ENCODE assay signal across 7 mouse cellular contexts in genomic region chr6:136793831-136794525, GRCm38 (mm10). TPM values are rescaled to one million over a fixed set of nuclear protein-coding genes. Genes with fewer than 3 reads are reported as not detected.
DNase-seq lines count a peak whose midpoint lies in the region; ATAC-seq and TF ChIP-seq lines count a peak whose summit lies in the region.

No protein-coding gene starts in this region.

- no peak overlapping the region for H3K4me3 ChIP-seq in CH12.LX (replicated peaks in 1 of 3; ENCODE audit: low read depth in 2 of 3, low read length in 2 of 3, poor library complexity in 1 of 3)
- peak overlapping the region; percentile 43 for H3K4me3 ChIP-seq in heart, postnatal 0 days (ENCODE audit: low read depth, low read length)
- peak overlapping the region; percentile 23 for H3K4me3 ChIP-seq in megakaryocyte, embryonic 14.5 days (replicated peaks)

- no peaks in the 10 kb centered on the region for H3K36me3 ChIP-seq in CH12.LX (replicated peaks in 1 of 2; ENCODE audit: control insufficient read depth in 1 of 2, insufficient read depth in 1 of 2, low read length in 1 of 2)
- no peaks in the 10 kb centered on the region for H3K36me3 ChIP-seq in heart, postnatal 0 days (replicated peaks; ENCODE audit: control insufficient read depth, insufficient read depth, low read length)
- no peaks in the 10 kb centered on the region for H3K36me3 ChIP-seq in megakaryocyte, embryonic 14.5 days (replicated peaks; ENCODE audit: low read length)

- no peak for TF ChIP-seq EP300 in CH12.LX (IDR thresholded peaks at IDR 0.05; ENCODE audit: low read length)
- no peak for TF ChIP-seq EP300 in heart, postnatal 0 days (IDR thresholded peaks at IDR 0.05; ENCODE audit: low read depth)

- peaks cover 0 to 9% of the 10 kb centered on the region in 2 experiments; a peak in 2 of 4 replicates for H3K4me1 ChIP-seq in CH12.LX (ENCODE audit: control insufficient read depth in 1 of 2, insufficient read depth in 2 of 2)
- H3K4me1 ChIP-seq in heart, postnatal 0 days (ENCODE audit: control insufficient read depth, insufficient read depth) = peaks cover 12% of the 10 kb centered on the region; the same call in 1 of the 2 replicates
- peaks cover 8% of the 10 kb centered on the region for H3K4me1 ChIP-seq in megakaryocyte, embryonic 14.5 days

- DNase-seq in CD4-positive, CD25-positive, alpha-beta regulatory T cell, adult 2 months (ENCODE audit: low read depth, low spot score) = peak; percentile 20
- DNase-seq in CH12.LX (ENCODE audit: extremely low read depth) = no peak
- DNase-seq in heart, postnatal 0 days (ENCODE audit: low spot score) = no peak
- no peak for DNase-seq in c-Kit-positive CD71-positive TER-119-positive erythroid progenitor cells, embryonic 14.5 days (ENCODE audit: low spot score)
- DNase-seq in layer of hippocampus, adult 9-10 months (ENCODE audit: low spot score) = no peak
- DNase-seq in gastrocnemius, adult 8-10 months (ENCODE audit: low spot score in 2 of 2) = no peak

- no peak for TF ChIP-seq RAD21 in CH12.LX (IDR thresholded peaks at IDR 0.05; ENCODE audit: low read depth, low read length)

- H3K79me2 ChIP-seq in CH12.LX (replicated peaks; ENCODE audit: control insufficient read depth, extremely low read depth, insufficient read depth, poor library complexity, severe bottlenecking) = no peaks in the 10 kb centered on the region

- in situ Hi-C loops in CH12.LX (cut with MboI; ENCODE audit: low pct_ligation_motif_present, low pct_unique_long_range_greater_than_20kb, low sequenced_read_pairs) = no loop called here

- no peak for TF ChIP-seq CTCF in CH12.LX (conservative IDR thresholded peaks at IDR 0.05 in 1 of 2, IDR thresholded peaks at IDR 0.05 in 1 of 2; ENCODE audit: low read depth in 2 of 2, low read length in 2 of 2)
- TF ChIP-seq CTCF in heart, postnatal 0 days (IDR thresholded peaks at IDR 0.05; ENCODE audit: low read depth) = no peak

- ATAC-seq in heart, postnatal 0 days (ENCODE audit: insufficient read depth, low read depth) = peak; percentile 33

- TF ChIP-seq POLR2A in CH12.LX (IDR thresholded peaks at IDR 0.05; ENCODE audit: low read depth, low read length) = no peak

- H3K9me3 ChIP-seq in CH12.LX (replicated peaks; ENCODE audit: low read length) = no peaks in the 10 kb centered on the region
- H3K9me3 ChIP-seq in heart, postnatal 0 days (replicated peaks; ENCODE audit: control insufficient read depth, low read length) = no peaks in the 10 kb centered on the region
- H3K9me3 ChIP-seq in megakaryocyte, embryonic 14.5 days = no peaks in the 10 kb centered on the region

- under 1% methylated on average over 24 of the region's 24 CpGs for WGBS in heart, postnatal 0 days

- dilution Hi-C loops in CH12.LX (cut with MboI; ENCODE audit: extremely low pct_ligation_motif_present, extremely low pct_unique_long_range_greater_than_20kb, low sequenced_read_pairs) = no loop called here

- peak overlapping the region; percentile 48 for H3K4me2 ChIP-seq in CH12.LX (ENCODE audit: insufficient read depth, low read depth, poor library complexity, severe bottlenecking)
- H3K4me2 ChIP-seq in heart, postnatal 0 days (ENCODE audit: low read depth, low read length) = peak overlapping the region; percentile 78

- H3K9ac ChIP-seq in CH12.LX (ENCODE audit: insufficient read depth, low read depth) = no peak overlapping the region
- peak overlapping the region; percentile 46; the same call in 1 of the 2 replicates for H3K9ac ChIP-seq in heart, postnatal 0 days (replicated peaks; ENCODE audit: low read depth, low read length)

- no peaks in the 10 kb centered on the region for H3K27me3 ChIP-seq in CH12.LX (replicated peaks)
- no peaks in the 10 kb centered on the region for H3K27me3 ChIP-seq in heart, postnatal 0 days (ENCODE audit: control insufficient read depth, insufficient read depth, low read length)
- H3K27me3 ChIP-seq in megakaryocyte, embryonic 14.5 days (replicated peaks) = peaks cover 4% of the 10 kb centered on the region

- H3K27ac ChIP-seq in CH12.LX (ENCODE audit: insufficient read depth, low read depth) = no peak overlapping the region
- H3K27ac ChIP-seq in heart, postnatal 0 days (ENCODE audit: low read depth) = no peak overlapping the region

TF ChIP-seq in CH12.LX, 34 proteins besides CTCF, POLR2A, EP300 and RAD21:
- TF ChIP-seq POLR2AphosphoS2 (IDR thresholded peaks at IDR 0.05; ENCODE audit: low read depth, low read length) (no peak), BHLHE40 (IDR thresholded peaks at IDR 0.05; ENCODE audit: low read depth, low read length) (no peak), IRF4 (IDR thresholded peaks at IDR 0.05; ENCODE audit: low read depth, low read length) (no peak), CHD1 (IDR thresholded peaks at IDR 0.05; ENCODE audit: low read depth, low read length) (no peak), ETS1 (conservative IDR thresholded peaks at IDR 0.05; ENCODE audit: low read depth, low read length) (no peak)

RNA-seq across cellular contexts. Expression of gene Hist4h4, which starts 10.2 kb away (rescaled TPM):
- total RNA-seq in CH12.LX (2012; rRNA removed) (78.2 and 135 TPM in 2 replicates), CH12.LX (2014; rRNA removed) (2.7 and 3.6 TPM in 2 replicates)
- 0.16 TPM in 2 replicates for polyA plus RNA-seq in CH12.LX (2012; ENCODE audit: insufficient read length, low read depth)
- 88.7 and 119 TPM in 2 replicates for total RNA-seq in heart, postnatal 0 days (2014; rRNA removed; ENCODE audit: low replicate concordance)
- 0.34 and 0.37 TPM in 2 replicates for polyA plus RNA-seq in heart, postnatal 0 days (2015; fragmentation: Nextera tagmentation; extraction: Ambion mirVana)
- 3.5 and 6.7 TPM in 2 replicates for polyA plus RNA-seq in megakaryocyte, embryonic 14.5 days (2012; ENCODE audit: insufficient read depth, low replicate concordance)
- total RNA-seq in gastrocnemius, adult 8-10 months (2022) = 1 to 10 TPM; 4.0 to 6.0 (median 4.1) TPM

RNA-seq across cellular contexts. Expression of gene Gucy2c, which starts 12.4 kb away (rescaled TPM):
- total RNA-seq in CH12.LX (2012; rRNA removed) = 0.08 and 0.13 TPM in 2 replicates
- total RNA-seq in CH12.LX (2014; rRNA removed) = 0.08 TPM in 1 of 2 replicates, not detected in the other
- polyA plus RNA-seq in CH12.LX (2012; ENCODE audit: insufficient read length, low read depth) = 0.08 and 0.10 TPM in 2 replicates
- not detected in 2 replicates for total RNA-seq in heart, postnatal 0 days (2014; rRNA removed; ENCODE audit: low replicate concordance)
- polyA plus RNA-seq in heart, postnatal 0 days (2015; fragmentation: Nextera tagmentation; extraction: Ambion mirVana) = not detected in 2 replicates
- not detected in 2 replicates for polyA plus RNA-seq in megakaryocyte, embryonic 14.5 days (2012; ENCODE audit: insufficient read depth, low replicate concordance)
- total RNA-seq in gastrocnemius, adult 8-10 months (2022) = not detected

RNA-seq across cellular contexts. Expression of gene H2afj, which starts 14.1 kb away (rescaled TPM):
- total RNA-seq in CH12.LX (2012; rRNA removed) (196 and 217 TPM in 2 replicates), CH12.LX (2014; rRNA removed) (124 and 125 TPM in 2 replicates)
- 158 and 184 TPM in 2 replicates for polyA plus RNA-seq in CH12.LX (2012; ENCODE audit: insufficient read length, low read depth)
- 13.1 and 19.3 TPM in 2 replicates for total RNA-seq in heart, postnatal 0 days (2014; rRNA removed; ENCODE audit: low replicate concordance)
- polyA plus RNA-seq in heart, postnatal 0 days (2015; fragmentation: Nextera tagmentation; extraction: Ambion mirVana) = 88.8 and 88.9 TPM in 2 replicates
- 439 and 1,079 TPM in 2 replicates for polyA plus RNA-seq in megakaryocyte, embryonic 14.5 days (2012; ENCODE audit: insufficient read depth, low replicate concordance)
- total RNA-seq in gastrocnemius, adult 8-10 months (2022) = 10 to 100 TPM; 11.4 to 17.2 (median 14.3) TPM

RNA-seq across cellular contexts. Expression of gene BC049715, which starts 33.4 kb away (rescaled TPM):
- total RNA-seq in CH12.LX (2012; rRNA removed) = 9.9 and 10.7 TPM in 2 replicates
- total RNA-seq in CH12.LX (2014; rRNA removed) = 8.8 and 10.1 TPM in 2 replicates
- polyA plus RNA-seq in CH12.LX (2012; ENCODE audit: insufficient read length, low read depth) = 13.1 and 13.5 TPM in 2 replicates
- total RNA-seq in heart, postnatal 0 days (2014; rRNA removed; ENCODE audit: low replicate concordance) = 0.04 and 0.43 TPM in 2 replicates
- polyA plus RNA-seq in heart, postnatal 0 days (2015; fragmentation: Nextera tagmentation; extraction: Ambion mirVana) = 1.4 and 2.5 TPM in 2 replicates
- 1.5 and 5.6 TPM in 2 replicates for polyA plus RNA-seq in megakaryocyte, embryonic 14.5 days (2012; ENCODE audit: insufficient read depth, low replicate concordance)
- under 1 TPM in 2 of 4 experiments, not detected in 2; 0.07 to 0.08 TPM for total RNA-seq in gastrocnemius, adult 8-10 months (2022)

RNA-seq across cellular contexts. Expression of gene Wbp11, which starts 34.1 kb away (rescaled TPM):
- total RNA-seq in CH12.LX (2012; rRNA removed) (49.1 and 51.3 TPM in 2 replicates), CH12.LX (2014; rRNA removed) (27.7 and 29.5 TPM in 2 replicates)
- 189 and 212 TPM in 2 replicates for polyA plus RNA-seq in CH12.LX (2012; ENCODE audit: insufficient read length, low read depth)
- total RNA-seq in heart, postnatal 0 days (2014; rRNA removed; ENCODE audit: low replicate concordance) = 28.2 and 37.7 TPM in 2 replicates
- polyA plus RNA-seq in heart, postnatal 0 days (2015; fragmentation: Nextera tagmentation; extraction: Ambion mirVana) = 51.1 and 52.7 TPM in 2 replicates
- 145 and 321 TPM in 2 replicates for polyA plus RNA-seq in megakaryocyte, embryonic 14.5 days (2012; ENCODE audit: insufficient read depth, low replicate concordance)
- 10 to 100 TPM; 44.7 to 49.8 (median 45.5) TPM for total RNA-seq in gastrocnemius, adult 8-10 months (2022)

Comparison
In these comparisons a context has a peak if more than half of its experiments do, and no peak if none do; other contexts are left out.
1. H3K4me3 ChIP-seq: peak in heart, postnatal 0 days (single experiment) and megakaryocyte, embryonic 14.5 days (single experiment); none in CH12.LX (0 of 3).